Mouse (Mus musculus) urinary bladder, adult 2 months (tissue): ENCODE data around the gene Ppcdc. TPM values are rescaled to one million over a fixed set of nuclear protein-coding genes. Genes with fewer than 3 reads are reported as not detected.

Experiments used
- DNase-seq: peaks from one replicate; pipeline ENCODE4 v3.0.0; 2022; ENCODE audit warnings: low spot score
- polyA plus RNA-seq: library from polyadenylated mRNA; depleted of rRNA; stranded (reverse); fragments of >200 nt; gene quantifications from 2 replicates; pipeline ENCODE4 v1.2.3, GENCODE M21; 2012; rRNA removed

The Ppcdc gene
- polyA plus RNA-seq, 1 experiment = 75.2 TPM

DNA sequence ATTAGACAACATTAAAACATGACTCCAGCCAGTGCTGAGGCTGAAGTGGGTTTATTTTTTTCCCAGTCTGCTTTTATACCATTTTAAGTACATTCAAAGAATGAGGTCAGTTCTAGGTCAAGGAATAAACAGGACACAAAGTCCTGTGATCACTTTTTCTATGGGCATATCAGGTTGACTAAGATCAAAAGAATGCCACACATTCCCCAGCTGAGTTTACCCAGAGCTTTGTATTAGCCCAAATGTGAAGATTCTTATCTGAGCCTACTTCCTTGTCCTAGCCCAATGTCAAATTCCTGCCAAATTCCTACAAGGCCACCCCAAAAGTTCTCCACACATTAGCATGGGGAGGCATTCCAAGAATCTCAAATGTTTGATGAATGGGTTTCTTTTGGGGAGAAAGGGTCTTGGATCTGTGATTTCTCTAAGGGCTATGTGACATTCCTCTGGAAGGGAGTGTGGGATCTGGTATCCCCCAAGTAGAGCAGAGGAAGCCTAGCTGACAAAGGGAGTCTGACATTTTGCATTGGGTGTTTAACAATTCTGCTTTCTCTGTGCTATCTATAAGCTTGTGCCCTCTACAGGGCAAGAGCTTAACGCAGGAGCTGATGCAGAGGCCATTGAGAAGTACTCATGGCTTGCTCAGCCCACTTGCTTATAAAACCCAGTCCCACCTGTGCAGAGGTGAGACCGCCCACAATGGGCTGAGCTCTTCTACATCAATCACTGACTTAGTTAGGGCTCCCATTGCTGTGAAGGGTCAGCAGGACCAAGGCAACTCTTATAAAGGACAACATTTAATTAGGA, 85.3 kb downstream of the Ppcdc start:
- DNase-seq = no peak

DNA sequence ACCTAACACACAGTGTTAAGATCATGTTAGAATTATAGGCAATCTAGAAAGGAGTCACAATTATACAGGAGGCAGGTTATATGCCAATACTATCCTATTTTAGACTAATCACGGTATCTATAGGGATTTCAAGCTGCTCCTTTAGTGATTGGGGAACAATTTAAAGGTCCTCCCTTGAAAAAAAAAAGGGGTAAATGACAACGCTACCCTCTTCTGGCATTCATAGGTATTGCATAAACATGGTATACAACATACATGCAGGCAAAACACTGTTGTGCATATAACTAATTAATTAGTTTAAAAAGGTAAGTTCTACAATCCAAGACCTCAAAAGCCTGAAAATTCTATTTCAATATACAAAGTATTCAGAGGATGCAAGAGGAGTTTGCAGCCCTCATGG, 88.6 kb downstream of the Ppcdc start:
- no peak for DNase-seq

DNA sequence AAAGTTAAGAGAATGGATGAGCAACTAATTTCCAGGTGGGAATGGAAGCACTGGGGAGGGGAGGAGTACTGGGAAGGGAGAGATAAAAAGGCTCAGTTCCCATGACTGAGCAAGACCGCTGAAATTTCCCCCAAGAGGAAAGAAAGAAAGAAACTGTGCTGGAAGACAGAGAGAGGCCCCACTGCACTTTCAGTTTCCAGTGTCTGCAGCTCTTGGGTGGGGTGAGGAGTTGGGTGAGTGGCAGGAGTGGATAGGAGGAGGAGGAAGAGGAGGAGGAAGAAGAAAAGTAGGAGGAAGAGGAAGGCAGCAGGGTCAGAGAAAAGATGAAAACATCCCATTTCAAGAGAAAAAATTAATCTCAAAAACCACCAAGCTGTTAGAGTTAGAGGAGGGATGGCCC, 94.0 kb downstream of the Ppcdc start:
- no peak for DNase-seq

DNA sequence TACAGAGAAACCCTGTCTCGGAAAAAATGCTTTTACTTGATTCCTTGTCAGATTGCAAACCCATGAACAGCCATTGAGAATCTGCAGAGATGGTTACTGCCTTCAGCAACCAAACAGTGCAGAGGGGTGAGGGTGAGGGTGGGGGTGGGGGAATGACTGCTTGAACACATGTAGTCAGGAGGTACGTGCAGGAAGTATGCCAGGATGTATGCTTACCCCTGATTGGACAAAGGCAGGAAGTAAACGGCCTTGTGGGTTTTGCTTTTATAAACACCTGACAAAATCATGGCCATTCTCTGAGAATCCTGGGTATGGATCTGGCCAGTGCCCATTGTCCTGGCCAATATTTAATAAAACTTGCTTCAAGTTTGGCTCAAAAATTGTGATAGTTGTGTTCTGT, 96.2 kb downstream of the Ppcdc start:
- no peak for DNase-seq

DNA sequence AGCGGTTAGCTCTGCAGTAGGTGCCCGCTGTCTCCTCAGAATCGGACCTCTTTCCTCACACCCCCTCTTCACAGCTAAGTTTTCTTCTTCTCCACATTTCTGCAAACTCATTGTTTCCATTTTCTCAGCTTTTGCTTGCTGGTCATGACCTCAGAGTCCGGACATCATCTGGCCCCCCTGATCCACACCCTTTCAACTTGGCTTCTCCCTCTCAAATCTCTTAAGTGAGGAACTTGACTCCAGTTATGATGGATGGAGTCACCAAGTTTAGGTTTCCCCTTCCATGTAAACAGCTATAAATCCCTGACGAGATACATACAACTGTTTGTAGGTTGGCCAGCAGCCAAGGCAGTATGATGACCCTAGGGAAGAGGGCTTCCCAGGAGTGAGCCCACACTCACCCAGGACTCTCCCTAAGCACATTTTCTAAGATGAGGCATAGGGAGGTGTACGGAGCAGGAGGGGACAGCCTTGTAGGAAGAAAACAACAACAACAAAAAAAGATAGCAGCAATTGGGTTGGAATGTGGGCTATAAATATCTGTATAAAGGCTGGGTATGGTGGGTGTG, 96.9 kb downstream of the Ppcdc start:
- no peak for DNase-seq

DNA sequence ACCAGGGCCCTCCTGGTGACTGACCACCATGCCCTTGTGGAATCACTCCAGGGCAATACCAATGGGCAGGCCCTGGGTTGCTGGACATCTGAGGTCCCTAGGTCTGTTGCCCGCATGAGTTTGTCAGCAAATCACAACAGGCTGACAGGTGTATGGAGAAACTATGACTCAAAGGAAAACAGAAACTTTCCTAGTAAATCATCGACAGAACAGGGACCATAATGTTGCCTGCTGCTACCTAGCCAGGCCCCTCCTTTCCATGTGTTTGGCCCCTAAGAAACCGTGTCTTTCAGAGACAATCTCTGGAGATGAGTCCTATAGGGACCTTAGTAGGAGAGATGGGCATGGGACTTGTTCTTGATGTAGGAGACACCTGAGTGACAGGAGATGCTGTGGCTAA, 97.7 kb downstream of the Ppcdc start:
- no peak for DNase-seq

DNA sequence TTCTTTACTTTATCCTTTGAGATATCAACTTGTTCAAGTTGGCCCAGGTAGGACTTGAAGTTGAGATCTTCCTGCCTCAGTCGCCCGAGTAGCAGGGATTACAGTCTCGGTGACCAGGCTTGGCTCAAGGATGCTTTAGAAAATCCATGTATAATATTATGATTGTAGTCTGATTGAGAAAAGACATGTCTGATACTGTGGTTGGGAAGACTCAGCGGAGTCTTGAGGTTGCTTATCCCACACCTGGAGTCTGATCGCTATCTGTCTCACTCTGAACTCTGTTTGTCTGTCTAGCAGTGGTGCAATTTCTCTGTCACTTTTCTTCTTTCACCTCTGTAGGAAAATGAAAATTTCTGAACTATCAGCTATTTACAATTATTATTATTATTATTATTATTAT, 99.6 kb downstream of the Ppcdc start:
- no peak for DNase-seq

DNA sequence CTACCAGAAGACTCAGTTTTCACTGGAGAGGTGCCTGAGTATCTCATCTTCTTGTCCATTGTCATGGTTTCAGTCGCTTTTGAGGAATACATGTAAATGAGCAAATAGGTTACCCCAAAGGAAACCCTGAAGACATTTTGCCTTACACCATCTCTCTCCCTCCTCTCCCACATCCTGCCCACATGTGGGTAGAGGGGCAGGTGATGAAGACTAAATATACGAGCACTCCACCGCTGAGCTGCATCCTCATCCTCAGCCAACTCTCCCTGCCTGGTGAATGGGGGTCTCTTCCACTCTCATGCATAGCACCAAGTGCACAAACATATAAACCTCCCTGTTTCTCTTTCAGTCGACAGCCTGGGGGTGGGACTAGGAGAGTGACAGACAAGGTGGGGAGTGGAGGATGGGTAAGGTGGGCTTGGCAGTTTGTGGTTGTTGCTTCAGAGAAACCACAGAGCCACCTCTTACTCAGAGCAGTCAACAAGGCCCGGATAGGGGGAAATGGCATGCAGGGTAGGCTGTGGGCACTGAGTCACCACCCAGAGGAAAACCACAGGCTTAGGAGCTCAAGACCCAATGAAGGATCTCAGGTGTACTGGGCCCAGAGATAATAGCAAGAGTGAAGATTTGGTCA, 100.2 kb downstream of the Ppcdc start:
- DNase-seq = no peak

DNA sequence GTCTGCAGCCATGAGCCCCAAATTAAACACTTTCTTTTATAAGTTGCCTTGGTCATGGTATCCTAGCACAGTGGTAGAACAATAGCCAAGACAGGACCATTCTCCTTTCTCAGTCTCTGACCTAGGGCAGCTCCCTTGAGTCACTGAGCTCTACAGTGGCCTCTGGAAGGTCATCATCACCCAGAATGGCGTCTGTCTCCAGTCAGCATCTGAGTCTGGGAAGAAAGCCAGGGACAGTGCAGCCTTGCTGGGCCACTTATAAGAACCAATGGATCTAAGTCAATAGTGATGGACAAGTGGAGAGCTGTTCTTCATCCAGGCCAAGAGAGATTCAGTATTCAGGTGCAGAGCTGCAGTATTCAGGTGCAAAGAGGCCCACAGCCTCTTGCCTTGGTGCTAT, 101.2 kb downstream of the Ppcdc start:
- DNase-seq = no peak

Other genes starting within 250 kb of the Ppcdc start
- gene Trcg1, start 203.6 kb downstream of the Ppcdc start, polyA plus RNA-seq = not detected in 2 replicates
- gene 1700017B05Rik, start 177.5 kb downstream of the Ppcdc start, polyA plus RNA-seq = 4.6 and 10.7 TPM in 2 replicates
- gene Scamp5, start 27.9 kb upstream of the Ppcdc start, polyA plus RNA-seq = 123 and 150 TPM in 2 replicates
- 1.7 and 2.8 TPM in 2 replicates for gene Rpp25, start 63.9 kb upstream of the Ppcdc start, polyA plus RNA-seq
- 223 and 254 TPM in 2 replicates for gene Cox5a, start 81.2 kb upstream of the Ppcdc start, polyA plus RNA-seq
- 14.9 and 17.5 TPM in 2 replicates for gene Fam219b, start 97.4 kb upstream of the Ppcdc start, polyA plus RNA-seq
- gene Mpi, start 112.6 kb upstream of the Ppcdc start, polyA plus RNA-seq = 21.3 and 22.5 TPM in 2 replicates
- gene Scamp2, start 120.8 kb upstream of the Ppcdc start, polyA plus RNA-seq = 60.9 and 62.9 TPM in 2 replicates
- gene Ulk3, start 149.3 kb upstream of the Ppcdc start, polyA plus RNA-seq = 32.4 and 38.8 TPM in 2 replicates
- not detected in 2 replicates for gene Cplx3, start 166.2 kb upstream of the Ppcdc start, polyA plus RNA-seq
- 0.03 and 0.07 TPM in 2 replicates for gene Lman1l, start 180.7 kb upstream of the Ppcdc start, polyA plus RNA-seq
- gene Csk, start 213.5 kb upstream of the Ppcdc start, polyA plus RNA-seq = 54.8 and 69.3 TPM in 2 replicates
- gene Cyp1a2, start 243.6 kb upstream of the Ppcdc start, polyA plus RNA-seq = not detected in 2 replicates
- 16.2 and 21.1 TPM in 2 replicates for gene Cyp1a1, start 247.8 kb upstream of the Ppcdc start, polyA plus RNA-seq